Mouse (Mus musculus) thymus, adult 2 months (tissue): ENCODE results near the gene Tsen2.

Experiments
- CTCF ChIP-seq: fragments of 200-500 bp; IDR thresholded peaks from 2 replicates; pipeline ENCODE4 v1.5.1; 2012; ENCODE audit warnings: mild to moderate bottlenecking, control low read depth, low read length, moderate library complexity, borderline replicate concordance; ENCODE audit not compliant: control insufficient read depth, poor library complexity, insufficient read depth; ENCODE audit errors: extremely low read depth
- POLR2A ChIP-seq: fragments of 200-500 bp; IDR thresholded peaks from 2 replicates; pipeline ENCODE4 v1.6.1; 2012; ENCODE audit warnings: mild to moderate bottlenecking, low read length, control low read depth, moderate library complexity; ENCODE audit not compliant: control insufficient read depth, poor library complexity, insufficient read depth; ENCODE audit errors: extremely low read depth

DNA sequence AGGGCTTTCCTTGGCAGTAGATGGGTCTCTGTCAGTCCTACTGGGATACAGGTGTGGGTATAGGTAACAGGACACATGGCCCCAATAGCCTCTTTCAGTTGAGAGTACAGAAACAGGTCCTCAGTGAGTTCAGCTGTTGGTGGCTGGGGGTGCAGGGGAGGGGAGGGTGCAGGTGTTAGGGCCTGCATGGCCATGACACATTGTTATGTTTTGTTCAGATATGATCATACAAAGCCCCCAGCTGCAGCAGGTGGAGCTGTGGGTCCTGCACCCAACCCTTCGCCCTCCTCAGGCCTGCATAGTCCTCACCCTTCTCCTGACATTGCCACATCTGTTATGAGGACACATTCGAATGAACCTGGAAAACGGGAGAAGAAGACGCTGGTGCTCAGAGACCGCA, 65.8 kb downstream of the Tsen2 start:
- no peak for TF ChIP-seq POLR2A
- TF ChIP-seq CTCF, result no peak
